Mouse (Mus musculus) ES-E14 (cell line): Measurements from ENCODE around the gene Ift122.

Experiments used
- CHD2 ChIP-seq: IDR thresholded peaks from 2 replicates; pipeline ENCODE4 v1.6.1; 2014; ENCODE audit warnings: mild to moderate bottlenecking, low read depth, low read length, inconsistent platforms
- HCFC1 ChIP-seq: IDR thresholded peaks from 2 replicates; pipeline ENCODE4 v1.6.1; 2012; ENCODE audit warnings: low read length, inconsistent platforms, borderline replicate concordance; ENCODE audit not compliant: insufficient read depth
- ZNF384 ChIP-seq: IDR thresholded peaks from 2 replicates; pipeline ENCODE4 v1.6.1; 2012; ENCODE audit warnings: low read depth, low read length, inconsistent platforms

DNA sequence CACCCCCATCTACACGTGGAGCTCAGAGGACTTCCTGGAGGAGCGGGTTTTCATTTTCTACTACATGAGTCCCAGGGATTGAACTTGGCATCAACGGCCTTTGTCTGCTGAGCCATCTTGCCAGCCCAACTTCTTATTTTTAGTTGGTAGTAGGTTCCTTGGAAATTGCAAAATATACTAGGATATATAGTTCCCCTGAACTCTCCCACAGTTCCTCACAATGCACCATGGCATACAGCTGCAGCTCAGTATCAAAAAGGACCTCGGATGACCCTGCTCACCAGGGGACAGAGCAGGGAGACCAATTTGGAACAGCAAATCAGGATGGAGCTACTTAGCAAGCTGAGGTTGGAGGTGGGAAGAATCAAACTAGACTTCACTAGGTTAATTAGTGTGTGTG is 38.2 kb upstream of the Ift122 start:
- TF ChIP-seq HCFC1 = no peak
- TF ChIP-seq CHD2 = no peak
- TF ChIP-seq ZNF384 = no peak
